Mouse (Mus musculus) embryonic fibroblast, embryonic 13.5 days (primary cell): ENCODE data around the gene Grk5.

Experiments used
- CTCF ChIP-seq: IDR thresholded peaks from 2 replicates; pipeline ENCODE4 v1.5.1; 2011; ENCODE audit warnings: mild to moderate bottlenecking, control low read depth, low read length, moderate library complexity, borderline replicate concordance; ENCODE audit not compliant: insufficient read depth
- POLR2A ChIP-seq: IDR thresholded peaks from 2 replicates; pipeline ENCODE4 v1.6.1; 2011; ENCODE audit warnings: low read depth, mild to moderate bottlenecking, control low read depth, low read length, moderate library complexity

- no peak for TF ChIP-seq CTCF
- no peak for TF ChIP-seq POLR2A
Observed at GRCm38 (mm10) chr19:60939954-60940379, 50.4 kb downstream of the Grk5 start.
